Mouse (Mus musculus) embryonic fibroblast, embryonic 13.5 days (primary cell): ENCODE results near the gene Mllt3. TPM values are rescaled to one million over a fixed set of nuclear protein-coding genes. Genes with fewer than 3 reads are reported as not detected.

ENCODE experiments used
- H3K27ac ChIP-seq: 2 replicates; pipeline ENCODE4 v1.5.1; 2012; ENCODE audit warnings: low read length, control low read depth, inconsistent platforms; ENCODE audit not compliant: insufficient read depth
- H3K4me1 ChIP-seq: 2 replicates; pipeline ENCODE4 v1.6.1; 2011; ENCODE audit warnings: low read length; ENCODE audit not compliant: control insufficient read depth, insufficient read depth
- H3K4me3 ChIP-seq: 2 replicates; pipeline ENCODE4 v1.5.1; 2011; ENCODE audit warnings: mild to moderate bottlenecking, control low read depth, low read length; ENCODE audit not compliant: insufficient read depth
- CTCF ChIP-seq: IDR thresholded peaks from 2 replicates; pipeline ENCODE4 v1.5.1; 2011; ENCODE audit warnings: mild to moderate bottlenecking, control low read depth, low read length, moderate library complexity, borderline replicate concordance; ENCODE audit not compliant: insufficient read depth
- POLR2A ChIP-seq: IDR thresholded peaks from 2 replicates; pipeline ENCODE4 v1.6.1; 2011; ENCODE audit warnings: low read depth, mild to moderate bottlenecking, control low read depth, low read length, moderate library complexity
- polyA plus RNA-seq: library from polyadenylated mRNA; stranded (reverse); fragments of >200 nt; gene quantifications from 2 replicates; pipeline ENCODE4 v1.2.4, GENCODE M21; 2011; ENCODE audit warnings: low read depth; ENCODE audit not compliant: missing spikeins, insufficient read length

Gene Mllt3
- polyA plus RNA-seq, 1 experiment, result 42.0 TPM

DNA sequence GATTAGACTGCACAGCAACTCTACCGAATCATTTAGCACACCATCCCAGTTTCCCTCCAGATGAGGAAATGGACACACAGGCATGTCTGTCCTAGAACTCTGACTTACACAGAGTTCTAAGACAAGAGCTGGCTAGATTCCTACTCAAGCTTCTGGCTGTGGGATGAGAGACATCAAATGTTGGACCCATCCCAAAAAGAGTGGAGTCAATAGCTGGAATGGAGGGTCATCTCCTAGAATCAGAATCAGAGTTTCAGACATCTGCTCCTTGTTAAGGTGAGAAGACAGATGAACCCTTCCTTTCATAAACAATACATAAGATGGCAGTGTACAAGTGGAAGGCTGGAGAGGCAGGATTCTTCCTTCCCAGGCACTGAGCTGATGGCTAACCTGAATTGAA is 214.9 kb downstream of the Mllt3 start:
- H3K4me1 ChIP-seq, result peaks cover 3% of the 10 kb centered on the region
- no peak for TF ChIP-seq CTCF
- TF ChIP-seq POLR2A, result no peak
- H3K27ac ChIP-seq, result no peak overlapping the region
- H3K4me3 ChIP-seq, result no peak overlapping the region

DNA sequence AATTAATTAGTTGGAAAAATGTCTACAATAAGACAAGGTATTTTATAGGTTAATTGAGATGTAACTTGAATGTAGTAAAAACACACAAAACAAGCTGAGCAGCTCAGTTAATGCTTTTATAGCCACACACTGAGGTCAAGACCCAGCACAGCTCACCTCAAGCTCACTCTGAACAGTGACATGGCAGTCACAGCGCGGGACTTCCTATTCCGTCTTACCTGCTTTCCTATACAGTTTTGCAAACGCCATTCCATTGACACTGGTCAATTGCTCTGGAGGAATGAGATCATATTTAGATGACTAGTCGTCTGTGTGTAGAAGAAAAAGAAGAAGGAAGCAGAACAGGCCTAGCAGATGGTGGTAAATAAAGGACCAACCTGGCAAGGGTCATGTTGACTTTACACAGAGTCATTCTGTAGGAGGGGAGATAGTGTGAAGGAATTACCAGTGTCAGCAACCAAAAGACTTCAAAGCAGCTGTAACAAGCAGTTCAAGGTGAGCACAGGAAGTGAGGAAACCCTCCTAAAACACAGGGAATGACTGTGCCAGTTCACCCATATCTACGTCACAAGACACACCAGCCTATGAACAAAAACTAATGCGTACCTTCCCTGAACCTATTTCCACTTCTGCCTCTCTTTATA is 217.6 kb downstream of the Mllt3 start:
- no peak overlapping the region for H3K27ac ChIP-seq
- TF ChIP-seq CTCF (no peak), POLR2A (no peak)
- H3K4me3 ChIP-seq, result no peak overlapping the region
- no peaks in the 10 kb centered on the region; the same call in 1 of the 2 replicates for H3K4me1 ChIP-seq

DNA sequence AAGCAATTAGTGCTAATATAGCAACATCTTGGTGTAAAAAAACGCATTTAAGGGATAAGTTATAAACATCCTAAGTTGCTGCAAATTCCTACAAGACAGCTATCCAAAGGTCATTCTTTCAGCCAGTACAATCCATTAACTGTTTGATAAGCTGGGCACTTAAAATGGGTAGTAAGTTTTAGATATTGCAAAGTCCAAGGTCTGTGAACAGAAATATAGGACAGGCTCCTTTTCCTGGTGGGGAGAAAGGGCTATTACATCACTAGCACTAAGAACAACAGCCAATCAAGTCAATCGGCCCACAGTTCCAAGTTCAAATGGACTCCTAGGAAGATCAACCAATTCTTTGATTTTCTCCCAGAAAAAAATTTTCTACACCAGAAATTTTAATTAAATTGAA is 221.3 kb downstream of the Mllt3 start:
- H3K4me1 ChIP-seq, result no peaks in the 10 kb centered on the region
- H3K27ac ChIP-seq, result no peak overlapping the region
- no peak for TF ChIP-seq POLR2A
- no peak for TF ChIP-seq CTCF
- H3K4me3 ChIP-seq, result no peak overlapping the region

DNA sequence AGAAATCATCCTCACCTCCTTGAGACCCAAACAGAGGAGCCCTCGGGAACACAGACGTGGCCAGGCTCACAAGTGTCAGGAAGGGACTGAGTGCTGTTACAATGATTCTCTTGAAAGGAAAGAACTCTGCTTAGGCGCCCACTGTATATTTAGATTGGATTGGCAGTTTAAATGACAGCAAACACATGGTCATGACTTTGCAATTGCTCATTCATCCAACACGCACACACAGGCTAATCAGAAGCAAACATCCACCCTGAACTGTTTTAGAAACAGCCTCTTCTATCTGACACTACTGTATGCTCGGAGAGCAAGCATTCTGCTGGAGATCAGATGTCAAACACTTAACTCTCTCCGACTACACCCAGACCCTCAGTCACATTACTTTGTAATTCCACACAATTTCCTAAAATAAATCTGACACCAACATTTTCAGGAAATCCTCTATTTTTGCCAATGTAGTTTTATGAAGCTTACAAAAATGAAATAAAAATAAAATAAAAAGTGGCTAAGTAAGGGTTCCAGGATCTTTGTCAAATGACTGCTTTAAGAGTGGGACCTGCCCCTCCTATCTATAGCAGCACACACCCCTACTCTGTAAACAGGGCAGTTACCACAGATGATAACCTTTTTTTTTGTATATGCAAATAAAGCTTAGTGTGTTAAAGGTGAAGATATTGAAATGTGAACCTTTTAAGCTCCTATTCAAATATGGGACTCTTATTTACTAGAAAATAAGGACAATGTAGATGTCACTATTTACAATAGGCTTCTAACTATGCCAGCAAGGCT is 226.8 kb downstream of the Mllt3 start:
- TF ChIP-seq CTCF (no peak), POLR2A (no peak)
- Histone ChIP-seq H3K27ac (no peak overlapping the region), H3K4me1 (peaks cover 4% of the 10 kb centered on the region; the same call in 1 of the 2 replicates), H3K4me3 (no peak overlapping the region)

DNA sequence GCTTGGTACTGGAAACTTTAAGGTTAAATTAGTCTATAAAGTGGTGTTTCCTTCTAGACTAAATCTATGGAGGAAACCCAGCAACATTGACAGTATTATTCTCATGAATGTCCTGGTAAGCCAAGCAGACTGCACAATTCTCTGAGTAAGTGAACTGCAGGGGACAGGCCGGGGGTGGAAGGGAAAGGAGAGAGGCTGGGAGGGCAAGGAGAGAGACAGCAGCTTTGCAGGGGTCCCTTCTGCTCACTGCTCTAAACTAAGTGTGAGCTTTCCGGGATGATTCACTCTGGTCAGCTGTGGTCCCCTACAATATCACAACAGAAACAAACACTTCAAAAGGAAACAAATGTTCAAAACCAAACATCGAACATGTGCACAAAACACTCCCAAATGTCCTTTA is 228.6 kb downstream of the Mllt3 start:
- TF ChIP-seq CTCF, result no peak
- TF ChIP-seq POLR2A, result no peak
- Histone ChIP-seq H3K4me3 (no peak overlapping the region), H3K27ac (no peak overlapping the region), H3K4me1 (peaks cover 4% of the 10 kb centered on the region; the same call in 1 of the 2 replicates)

DNA sequence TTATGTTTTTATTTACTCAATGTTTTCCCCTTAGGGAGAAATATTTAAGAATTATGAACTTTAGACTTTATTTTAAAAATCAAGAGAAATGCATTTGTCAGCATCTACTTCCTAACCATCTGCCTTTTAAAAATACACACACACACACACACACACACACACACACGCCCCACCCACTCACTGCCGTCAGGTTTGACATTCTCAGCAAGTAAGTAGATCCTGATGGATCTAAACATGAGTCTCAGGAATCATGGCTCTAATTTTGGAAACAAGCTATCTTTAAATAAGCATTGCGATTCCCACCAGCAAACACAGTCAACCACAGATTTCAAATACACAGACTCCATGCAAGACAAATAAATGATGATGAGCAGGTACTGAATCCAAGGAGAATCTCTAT is 229.9 kb downstream of the Mllt3 start:
- TF ChIP-seq POLR2A, result no peak
- no peak for TF ChIP-seq CTCF
- H3K4me3 ChIP-seq, result no peak overlapping the region
- no peak overlapping the region for H3K27ac ChIP-seq
- H3K4me1 ChIP-seq, result peaks cover 4% of the 10 kb centered on the region; the same call in 1 of the 2 replicates

DNA sequence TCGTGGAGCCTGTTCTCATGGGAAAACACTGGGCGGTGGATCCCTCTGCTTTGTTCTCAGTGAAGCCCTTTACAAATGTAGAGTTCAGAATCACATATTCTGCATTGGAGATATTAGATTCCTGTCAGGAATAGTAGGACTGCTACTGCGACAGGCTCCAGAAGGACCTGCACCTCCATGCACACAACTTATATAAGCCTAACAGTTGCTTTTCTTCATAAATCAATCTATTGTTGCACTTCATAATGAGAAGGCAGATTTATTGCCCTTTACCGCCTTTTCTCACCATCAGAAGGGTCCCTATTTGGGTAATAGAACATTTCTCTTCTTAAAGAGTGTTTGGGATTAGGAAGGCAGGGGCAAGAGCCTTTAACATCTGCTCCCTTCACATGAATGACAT is 231.0 kb downstream of the Mllt3 start:
- Histone ChIP-seq H3K4me3 (no peak overlapping the region), H3K27ac (no peak overlapping the region), H3K4me1 (peaks cover 4% of the 10 kb centered on the region; the same call in 1 of the 2 replicates)
- TF ChIP-seq CTCF (no peak), POLR2A (no peak)

DNA sequence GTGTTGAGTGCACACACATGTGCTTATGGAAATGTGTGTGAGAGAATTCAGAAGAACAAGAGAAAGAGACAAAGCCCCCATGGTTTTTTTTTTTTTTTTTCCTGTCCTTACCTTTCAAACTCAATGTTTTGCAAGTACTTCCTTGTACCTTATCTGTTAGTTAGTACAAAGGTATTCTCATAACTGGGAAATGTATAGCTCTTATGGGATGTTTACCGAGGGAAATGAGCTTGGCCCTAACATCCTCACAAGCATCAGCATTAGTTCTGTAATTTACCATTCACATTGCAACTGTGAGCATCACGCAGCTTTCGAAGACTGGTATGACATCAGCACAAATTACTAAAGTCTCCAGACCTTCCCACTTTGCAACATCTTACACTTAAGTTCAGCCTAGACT is 231.8 kb downstream of the Mllt3 start:
- no peak overlapping the region for H3K4me3 ChIP-seq
- TF ChIP-seq CTCF (no peak), POLR2A (no peak)
- no peak overlapping the region for H3K27ac ChIP-seq
- peaks cover 4% of the 10 kb centered on the region; the same call in 1 of the 2 replicates for H3K4me1 ChIP-seq

DNA sequence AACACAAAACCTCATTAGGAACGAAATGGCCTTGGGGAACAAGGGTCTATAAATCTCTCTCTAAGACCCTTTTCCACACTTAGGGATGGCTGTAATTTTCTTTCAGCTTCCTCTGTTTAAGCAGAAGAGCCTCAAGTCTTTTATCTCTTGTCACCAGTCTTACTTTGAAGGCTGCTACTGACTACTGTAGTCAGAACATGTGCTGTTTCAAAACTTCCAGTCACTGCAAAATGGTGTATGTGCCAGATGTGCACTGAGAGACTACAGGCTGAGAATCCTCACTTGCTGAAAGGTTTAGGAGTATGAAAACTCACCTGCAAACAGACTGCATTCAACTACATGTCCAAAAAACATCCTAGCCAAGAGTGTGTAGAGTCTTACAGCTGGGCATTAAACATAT is 232.9 kb downstream of the Mllt3 start:
- no peak overlapping the region for H3K27ac ChIP-seq
- no peaks in the 10 kb centered on the region for H3K4me1 ChIP-seq
- no peak overlapping the region for H3K4me3 ChIP-seq
- TF ChIP-seq POLR2A (no peak), CTCF (no peak)

DNA sequence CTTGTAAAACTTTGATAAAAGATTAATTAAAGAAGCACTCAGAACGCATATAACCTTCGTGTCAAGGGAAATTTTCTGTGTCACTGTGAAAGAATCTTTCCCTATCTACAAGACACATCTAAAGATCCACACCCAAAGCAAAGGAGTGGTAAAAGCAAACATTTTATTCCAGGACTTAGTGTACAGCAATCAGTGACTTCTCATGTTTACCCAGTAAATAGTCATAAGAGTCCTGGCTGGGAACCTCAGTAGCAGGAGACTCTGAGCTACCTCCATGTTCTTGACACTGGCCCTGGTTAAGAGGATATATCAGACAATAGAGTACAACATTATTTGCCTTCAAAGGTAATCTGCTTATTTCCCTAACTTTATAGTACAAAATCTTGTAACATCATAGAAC is 233.7 kb downstream of the Mllt3 start:
- Histone ChIP-seq H3K4me3 (no peak overlapping the region), H3K27ac (no peak overlapping the region), H3K4me1 (no peaks in the 10 kb centered on the region)
- no peak for TF ChIP-seq POLR2A
- TF ChIP-seq CTCF, result no peak
